Comparison of ENCODE assay signal across 1 mouse cellular context in the genomic region with DNA sequence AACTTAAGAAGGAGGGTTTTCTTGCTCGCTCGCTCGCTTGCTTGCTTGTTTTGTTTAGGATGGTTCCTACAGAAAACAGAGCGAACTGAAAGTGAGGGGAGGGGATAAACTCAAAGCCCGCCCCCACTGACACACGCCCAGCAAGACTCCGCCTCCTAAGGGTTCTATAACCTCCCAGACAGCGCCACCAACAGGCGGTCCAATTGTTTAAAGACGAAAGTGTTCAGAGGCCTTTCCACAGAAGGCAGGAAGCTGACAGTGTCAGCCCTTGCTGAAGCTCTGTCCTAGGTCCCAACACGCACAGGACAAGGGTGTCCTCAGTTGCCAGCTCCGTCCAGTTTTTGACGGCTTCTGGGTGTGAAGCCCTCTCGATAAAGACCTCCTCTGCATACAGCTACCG.
TF ChIP-seq lines count a peak whose summit lies in the region.

No protein-coding gene starts in this region.

TF ChIP-seq in CH12.LX, 34 proteins besides CTCF, POLR2A, EP300 and RAD21 (continued from another document):
- no peak for TF ChIP-seq ETS1 (conservative IDR thresholded peaks at IDR 0.05; ENCODE audit: low read depth, low read length)
- TF ChIP-seq MEF2A (IDR thresholded peaks at IDR 0.05; ENCODE audit: borderline replicate concordance, low read depth, low read length): no peak
